Mouse (Mus musculus) CH12.LX (cell line): ENCODE measurements at regions not wholly inside any gene's neighbourhood (a gene's known extent, or its start where the extent isn't known, plus 50 kb on each side); places are given as distances from the start of the nearest gene placed in this dataset.

Experiments used
- DNase-seq: peaks from one replicate; pipeline ENCODE4 v3.0.0-alpha.2; 2013; ENCODE audit errors: extremely low read depth
- H3K27ac ChIP-seq: 2 replicates; pipeline ENCODE4 v1.5.1; 2012; ENCODE audit warnings: low read depth, mild to moderate bottlenecking, control low read depth, moderate library complexity; ENCODE audit not compliant: insufficient read depth
- H3K27me3 ChIP-seq: replicated peaks from 2 replicates; pipeline ENCODE3; 2012; ENCODE audit warnings: inconsistent platforms
- H3K36me3 ChIP-seq, 2 experiments: replicated peaks in 1 of 2; 2 replicates each; pipeline versions ENCODE3 to v1.6.1; 2012; ENCODE audit warnings: inconsistent platforms in 1 of 2, low read length in 1 of 2, mild to moderate bottlenecking in 1 of 2, mixed read lengths in 1 of 2, moderate library complexity in 1 of 2; ENCODE audit not compliant: control insufficient read depth in 1 of 2, insufficient read depth in 1 of 2
- H3K4me1 ChIP-seq, 2 experiments: 2 replicates each; pipeline ENCODE4 v1.6.1; 2012; ENCODE audit warnings: inconsistent platforms in 1 of 2, moderate library complexity in 1 of 2; ENCODE audit not compliant: insufficient read depth in 2 of 2, control insufficient read depth in 1 of 2
- H3K4me2 ChIP-seq: 2 replicates; pipeline ENCODE4 v1.6.1; 2012; ENCODE audit warnings: low read depth, mild to moderate bottlenecking, control low read depth; ENCODE audit not compliant: poor library complexity, insufficient read depth, severe bottlenecking
- H3K4me3 ChIP-seq, 3 experiments: fragments of 150-350 bp in 1 of 3; sonication (generic) in 1 of 3; replicated peaks in 1 of 3; 2 replicates each; pipeline versions ENCODE3 to v1.5.1; 2011 to 2012; ENCODE audit warnings: low read depth in 2 of 3, low read length in 2 of 3, mild to moderate bottlenecking in 2 of 3, moderate library complexity in 2 of 3, control low read depth in 1 of 3, improper control_type of control experiment in 1 of 3, inconsistent platforms in 1 of 3, mixed read lengths in 1 of 3; ENCODE audit not compliant: poor library complexity in 1 of 3
- H3K79me2 ChIP-seq: replicated peaks from 2 replicates; pipeline ENCODE4 v1.6.1; 2012; ENCODE audit warnings: mild to moderate bottlenecking, moderate library complexity; ENCODE audit not compliant: control insufficient read depth, poor library complexity, insufficient read depth, severe bottlenecking; ENCODE audit errors: extremely low read depth
- H3K9ac ChIP-seq: 2 replicates; pipeline ENCODE4 v1.6.1; 2012; ENCODE audit warnings: low read depth, mild to moderate bottlenecking, control low read depth, moderate library complexity; ENCODE audit not compliant: insufficient read depth
- H3K9me3 ChIP-seq: replicated peaks from 2 replicates; pipeline ENCODE3; 2012; ENCODE audit warnings: low read length, inconsistent platforms, mixed read lengths
- BHLHE40 ChIP-seq: IDR thresholded peaks from 2 replicates; pipeline ENCODE4 v1.6.1; 2011; ENCODE audit warnings: mild to moderate bottlenecking, low read depth, low read length, improper control_type of control experiment
- CHD1 ChIP-seq: IDR thresholded peaks from 2 replicates; pipeline ENCODE4 v1.6.1; 2012; ENCODE audit warnings: low read depth, low read length, improper control_type of control experiment, inconsistent platforms
- CTCF ChIP-seq, 2 experiments: IDR thresholded peaks in 1 of 2; conservative IDR thresholded peaks in 1 of 2; 2 replicates each; pipeline ENCODE4 v1.5.1; 2011 to 2012; ENCODE audit warnings: low read depth in 2 of 2, low read length in 2 of 2, improper control_type of control experiment in 1 of 2, inconsistent platforms in 1 of 2, mild to moderate bottlenecking in 1 of 2, moderate library complexity in 1 of 2
- E2F4 ChIP-seq: IDR thresholded peaks from 2 replicates; pipeline ENCODE4 v1.6.1; 2011; ENCODE audit warnings: low read depth, low read length, improper control_type of control experiment; ENCODE audit not compliant: insufficient replicate concordance
- IRF4 ChIP-seq: IDR thresholded peaks from 2 replicates; pipeline ENCODE4 v1.6.1; 2014; ENCODE audit warnings: low read depth, mild to moderate bottlenecking, inconsistent platforms, low read length, improper control_type of control experiment
- JUND ChIP-seq: conservative IDR thresholded peaks from 2 replicates; pipeline ENCODE4 v1.6.1; 2011; ENCODE audit warnings: low read depth, low read length, improper control_type of control experiment
- KAT2A ChIP-seq: IDR thresholded peaks from 2 replicates; pipeline ENCODE4 v1.6.1; 2012; ENCODE audit warnings: low read length, improper control_type of control experiment, inconsistent platforms; ENCODE audit not compliant: insufficient replicate concordance
- MAX ChIP-seq: IDR thresholded peaks from 2 replicates; pipeline ENCODE4 v1.6.1; 2011; ENCODE audit warnings: low read length, improper control_type of control experiment
- MAZ ChIP-seq: IDR thresholded peaks from 2 replicates; pipeline ENCODE4 v1.6.1; 2012; ENCODE audit warnings: low read depth, mild to moderate bottlenecking, inconsistent platforms, low read length, improper control_type of control experiment, moderate library complexity
- MXI1 ChIP-seq: IDR thresholded peaks from 2 replicates; pipeline ENCODE4 v1.6.1; 2011; ENCODE audit warnings: mild to moderate bottlenecking, low read depth, low read length, improper control_type of control experiment
- MYC ChIP-seq: IDR thresholded peaks from 2 replicates; pipeline ENCODE4 v1.6.1; 2011; ENCODE audit warnings: low read depth, mild to moderate bottlenecking, improper control_type of control experiment, low read length
- NELFE ChIP-seq: IDR thresholded peaks from 2 replicates; pipeline ENCODE4 v1.6.1; 2011; ENCODE audit warnings: low read depth, low read length, improper control_type of control experiment
- NRF1 ChIP-seq: IDR thresholded peaks from 2 replicates; pipeline ENCODE4 v1.6.1; 2014; ENCODE audit warnings: low read depth, mild to moderate bottlenecking, inconsistent platforms, low read length, improper control_type of control experiment, moderate library complexity
- POLR2A ChIP-seq: IDR thresholded peaks from 2 replicates; pipeline ENCODE4 v1.6.1; 2011; ENCODE audit warnings: low read depth, mild to moderate bottlenecking, improper control_type of control experiment, low read length
- POLR2AphosphoS2 ChIP-seq: IDR thresholded peaks from 2 replicates; pipeline ENCODE4 v1.6.1; 2011; ENCODE audit warnings: low read depth, low read length, improper control_type of control experiment
- RAD21 ChIP-seq: IDR thresholded peaks from 2 replicates; pipeline ENCODE4 v1.6.1; 2011; ENCODE audit warnings: low read depth, mild to moderate bottlenecking, low read length, improper control_type of control experiment, moderate library complexity
- SIN3A ChIP-seq: IDR thresholded peaks from 2 replicates; pipeline ENCODE4 v1.6.1; 2012; ENCODE audit warnings: low read length, improper control_type of control experiment, inconsistent platforms
- SMC3 ChIP-seq: IDR thresholded peaks from 2 replicates; pipeline ENCODE4 v1.6.1; 2011; ENCODE audit warnings: low read depth, low read length, improper control_type of control experiment
- TCF12 ChIP-seq: IDR thresholded peaks from 2 replicates; pipeline ENCODE4 v1.6.1; 2014; ENCODE audit warnings: low read depth, mild to moderate bottlenecking, inconsistent platforms, low read length, improper control_type of control experiment
- UBTF ChIP-seq: IDR thresholded peaks from 2 replicates; pipeline ENCODE4 v1.6.1; 2012; ENCODE audit warnings: low read depth, mild to moderate bottlenecking, inconsistent platforms, low read length, improper control_type of control experiment, moderate library complexity
- USF1 ChIP-seq: IDR thresholded peaks from 2 replicates; pipeline ENCODE4 v1.6.1; 2014; ENCODE audit warnings: low read depth, mild to moderate bottlenecking, inconsistent platforms, low read length, improper control_type of control experiment
- ZMIZ1 ChIP-seq: IDR thresholded peaks from 2 replicates; pipeline ENCODE4 v1.6.1; 2012; ENCODE audit warnings: low read depth, mild to moderate bottlenecking, inconsistent platforms, low read length, improper control_type of control experiment
- ZNF384 ChIP-seq: IDR thresholded peaks from 2 replicates; pipeline ENCODE4 v1.6.1; 2012; ENCODE audit warnings: low read depth, low read length, improper control_type of control experiment, inconsistent platforms
- dilution Hi-C: fragments of 300-500 bp; cut with MboI; formaldehyde crosslinking; loops from 2 replicates; pipeline ENCODE4 v1.14.3; 2020; ENCODE audit warnings: low sequenced_read_pairs; ENCODE audit not compliant: extremely low pct_unique_long_range_greater_than_20kb, extremely low pct_ligation_motif_present
- in situ Hi-C: fragments of 300-500 bp; cut with MboI; formaldehyde crosslinking; loops from 3 replicates; pipeline ENCODE4 v1.14.3; 2019; ENCODE audit warnings: low sequenced_read_pairs, low pct_ligation_motif_present, low pct_unique_long_range_greater_than_20kb, mixed read lengths

GRCm38 (mm10) chr6:107911387-107911786, 153.5 kb upstream of the Setmar start:
- H3K9me3 ChIP-seq = peaks cover 7% of the 10 kb centered on the region
- no peaks in the 10 kb centered on the region for H3K79me2 ChIP-seq
- in situ Hi-C loops = no loop called here
- H3K27me3 ChIP-seq = peaks cover 20% of the 10 kb centered on the region
- H3K9ac ChIP-seq = no peak overlapping the region
- TF ChIP-seq CHD1 = no peak
- TF ChIP-seq POLR2A = no peak
- no peak for TF ChIP-seq NELFE
- no peak for TF ChIP-seq MXI1
- TF ChIP-seq NRF1 = no peak
- no peak for TF ChIP-seq TCF12
- no peak for TF ChIP-seq KAT2A
- TF ChIP-seq UBTF = no peak
- no peaks in the 10 kb centered on the region for H3K36me3 ChIP-seq
- dilution Hi-C loops = no loop called here
- no peak overlapping the region for H3K4me3 ChIP-seq
- no peak overlapping the region for H3K27ac ChIP-seq
- no peak overlapping the region for H3K4me2 ChIP-seq
- DNase-seq = no peak
- no peaks in the 10 kb centered on the region for H3K4me1 ChIP-seq

DNA sequence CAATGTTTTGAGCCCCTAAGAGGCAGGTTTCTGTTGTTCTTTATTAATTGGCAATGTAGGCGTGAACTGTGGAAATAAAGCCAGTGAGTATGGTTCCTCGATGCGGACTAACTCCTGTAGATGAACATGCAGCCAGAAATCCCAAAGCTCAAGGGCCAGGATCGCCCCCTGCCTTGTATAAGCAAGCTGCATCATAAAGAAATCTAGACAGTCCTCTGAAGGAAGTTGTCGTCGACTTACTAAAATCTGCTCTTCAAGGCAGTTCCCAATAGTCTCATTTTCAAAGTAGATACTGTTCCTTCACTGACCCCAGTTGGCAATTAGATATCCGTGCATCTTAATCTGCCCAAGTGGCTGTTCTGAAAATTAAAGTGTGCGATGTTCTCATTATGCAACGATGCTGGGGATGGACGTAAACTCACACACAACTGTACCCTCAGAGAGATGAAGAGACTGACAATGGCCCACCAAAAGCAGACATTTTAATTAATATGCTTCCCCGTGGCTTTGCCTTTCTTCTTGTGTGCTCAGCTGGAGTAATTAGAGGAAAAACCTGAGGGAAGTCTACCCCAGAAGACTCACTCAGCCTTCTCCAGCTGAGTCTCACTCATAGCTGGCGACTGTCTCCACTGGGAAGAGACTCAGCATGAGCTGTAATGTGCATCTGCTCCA, 141.2 kb upstream of the Setmar start:
- Histone ChIP-seq H3K9me3 (no peaks in the 10 kb centered on the region), H3K4me2 (no peak overlapping the region), H3K9ac (no peak overlapping the region), H3K27me3 (peaks cover 31% of the 10 kb centered on the region), H3K4me1 (no peaks in the 10 kb centered on the region), H3K27ac (no peak overlapping the region), H3K79me2 (no peaks in the 10 kb centered on the region), H3K4me3 (no peak overlapping the region), H3K36me3 (no peaks in the 10 kb centered on the region)
- in situ Hi-C loops = no loop called here
- DNase-seq = no peak
- no peak for TF ChIP-seq MAX
- no peak for TF ChIP-seq POLR2AphosphoS2
- no peak for TF ChIP-seq BHLHE40
- no peak for TF ChIP-seq MAZ
- no peak for TF ChIP-seq KAT2A
- TF ChIP-seq RAD21 = no peak
- no peak for TF ChIP-seq JUND
- no peak for TF ChIP-seq SMC3
- TF ChIP-seq MYC = no peak
- TF ChIP-seq CTCF (conservative IDR thresholded peaks at IDR 0.05 in 1 of 2, IDR thresholded peaks at IDR 0.05 in 1 of 2; ENCODE audit: low read depth in 2 of 2, low read length in 2 of 2) = no peak
- no peak for TF ChIP-seq IRF4
- TF ChIP-seq SIN3A = no peak
- no peak for TF ChIP-seq ZNF384
- TF ChIP-seq USF1 = no peak
- TF ChIP-seq ZMIZ1 = no peak
- no peak for TF ChIP-seq E2F4
- dilution Hi-C loops = no loop called here
